Mouse (Mus musculus) olfactory bulb, adult 2 months (tissue): Measurements from ENCODE around the gene Stard3.

ENCODE experiments used
- CTCF ChIP-seq: fragments of 200-500 bp; IDR thresholded peaks from 2 replicates; pipeline ENCODE4 v1.5.1; 2012; ENCODE audit warnings: low read depth, mild to moderate bottlenecking, low read length, moderate library complexity; ENCODE audit not compliant: insufficient read depth
- POLR2A ChIP-seq: fragments of 200-500 bp; IDR thresholded peaks from 2 replicates; pipeline ENCODE4 v1.6.1; 2012; ENCODE audit warnings: mild to moderate bottlenecking, low read depth, low read length, moderate library complexity; ENCODE audit not compliant: insufficient read depth

- TF ChIP-seq CTCF = no peak
- TF ChIP-seq POLR2A = no peak
These were observed 55.6 kb downstream of the Stard3 start for GRCm38 (mm10) chr11:98413731-98414130.
